Mouse (Mus musculus) stomach, embryonic 15.5 days (tissue): ENCODE results near the gene S100a14. TPM values are rescaled to one million over a fixed set of nuclear protein-coding genes. Genes with fewer than 3 reads are reported as not detected.

Experiments used
- ATAC-seq: fragments of 200-750 bp; cut with Nextera tagmentation; 2 replicates; pipeline ENCODE4 v1.8.0; 2017; ENCODE audit warnings: low read depth, moderate number of reproducible peaks, moderate TSS enrichment; ENCODE audit not compliant: insufficient read depth, low FRiP score
- H3K27ac ChIP-seq: fragments of 300-500 bp; sonication (generic); 2 replicates; pipeline ENCODE4 v1.5.1; 2015; ENCODE audit warnings: mild to moderate bottlenecking, inconsistent platforms
- H3K27me3 ChIP-seq: fragments of 300-500 bp; sonication (generic); replicated peaks from 2 replicates; pipeline ENCODE4 v1.6.1; 2015; ENCODE audit warnings: inconsistent platforms
- H3K36me3 ChIP-seq: fragments of 300-500 bp; sonication (generic); 2 replicates; pipeline ENCODE4 v1.6.1; 2015; ENCODE audit warnings: inconsistent platforms
- H3K4me1 ChIP-seq: fragments of 300-500 bp; sonication (generic); 2 replicates; pipeline ENCODE4 v1.6.1; 2015; ENCODE audit warnings: inconsistent platforms
- H3K4me2 ChIP-seq: fragments of 300-500 bp; sonication (generic); 2 replicates; pipeline ENCODE4 v1.6.1; 2015; ENCODE audit warnings: mild to moderate bottlenecking, inconsistent platforms
- H3K4me3 ChIP-seq: fragments of 300-500 bp; sonication (generic); replicated peaks from 2 replicates; pipeline ENCODE4 v1.5.1; 2015; ENCODE audit warnings: inconsistent platforms
- H3K9ac ChIP-seq: fragments of 300-500 bp; sonication (generic); 2 replicates; pipeline ENCODE4 v1.6.1; 2015; ENCODE audit warnings: inconsistent platforms
- H3K9me3 ChIP-seq: fragments of 300-500 bp; sonication (generic); 2 replicates; pipeline ENCODE4 v1.6.1; 2016; ENCODE audit warnings: inconsistent platforms
- WGBS: fragments of 180-500 bp; shearing (Covaris S2); methylation state at CpG from one replicate; pipeline ENCODE4 v1.1.7; 2015; 5-methylcytosine and 5-hydroxymethylcytosine counted together
- polyA plus RNA-seq: library from polyadenylated mRNA; unstranded; fragments of >200 nt; fragmentation: Nextera tagmentation; extraction: Ambion mirVana; gene quantifications from 2 replicates; pipeline ENCODE4 v1.2.1, GENCODE M21; 2015

Gene S100a14
- polyA plus RNA-seq: 43.9 and 74.6 TPM in 2 replicates

- Histone ChIP-seq H3K9me3 (no peaks in the 10 kb centered on the region), H3K27ac (peak within 1 kb of the TSS; percentile 45), H3K36me3 (no peaks in the 10 kb centered on the region), H3K27me3 (no peaks in the 10 kb centered on the region), H3K9ac (no peak within 1 kb of the TSS), H3K4me1 (0 out of 2 replicates have a peak, but pooled peaks cover 3% of the 10 kb centered on the region), H3K4me3 (peak within 1 kb of the TSS; percentile 16; the same call in 1 of the 2 replicates), H3K4me2 (peak within 1 kb of the TSS; percentile 19; the same call in 1 of the 2 replicates)
- ATAC-seq: peak; percentile 89
- WGBS: 47% methylated on average over 5 of the region's 5 CpGs
Measured at GRCm38 (mm10) chr3:90526580-90526979, at the start of gene S100a14. TSS of gene S100a14 (plus strand) at chr3:90526856.

GRCm38 (mm10) chr3:90486998-90487397 lies 39.7 kb upstream of the S100a14 start:
- Histone ChIP-seq H3K27me3 (no peaks in the 10 kb centered on the region), H3K9ac (no peak overlapping the region), H3K9me3 (no peaks in the 10 kb centered on the region), H3K4me1 (peaks cover 6% of the 10 kb centered on the region), H3K4me3 (no peak overlapping the region), H3K36me3 (peaks cover 52% of the 10 kb centered on the region), H3K27ac (no peak overlapping the region), H3K4me2 (no peak overlapping the region)
- ATAC-seq: no peak
- 80% methylated on average over 5 of the region's 5 CpGs for WGBS

- H3K9me3 ChIP-seq: no peaks in the 10 kb centered on the region
- no peaks in the 10 kb centered on the region for H3K27me3 ChIP-seq
- H3K9ac ChIP-seq: no peak overlapping the region
- no peak overlapping the region for H3K4me2 ChIP-seq
- H3K36me3 ChIP-seq: peaks cover 41% of the 10 kb centered on the region
- H3K4me1 ChIP-seq: peaks cover 6% of the 10 kb centered on the region
- no peak for ATAC-seq
- no peak overlapping the region for H3K27ac ChIP-seq
- WGBS: 76% methylated on average over 6 of the region's 6 CpGs
- H3K4me3 ChIP-seq: no peak overlapping the region
Measured at GRCm38 (mm10) chr3:90488576-90488975, 38.1 kb upstream of the S100a14 start.

- no peaks in the 10 kb centered on the region for H3K27me3 ChIP-seq
- peaks cover 26% of the 10 kb centered on the region for H3K36me3 ChIP-seq
- H3K27ac ChIP-seq: peak within 1 kb of the TSS; percentile 81
- ATAC-seq: peak; percentile 98
- no peaks in the 10 kb centered on the region for H3K9me3 ChIP-seq
- H3K4me1 ChIP-seq: peaks cover 6% of the 10 kb centered on the region
- peak within 1 kb of the TSS; percentile 93 for H3K4me3 ChIP-seq
- WGBS: under 1% methylated on average over 37 of the region's 37 CpGs
- H3K9ac ChIP-seq: peak within 1 kb of the TSS; percentile 68
- peak within 1 kb of the TSS; percentile 54 for H3K4me2 ChIP-seq
Measured at GRCm38 (mm10) chr3:90490696-90491256, 35.9 kb upstream of the S100a14 start, which contains the start of gene Snapin. TSS of gene Snapin (minus strand) at chr3:90491033.

- Histone ChIP-seq H3K4me1 (peaks cover 6% of the 10 kb centered on the region), H3K4me2 (no peak overlapping the region), H3K9ac (no peak overlapping the region), H3K9me3 (no peaks in the 10 kb centered on the region), H3K4me3 (no peak overlapping the region), H3K36me3 (peaks cover 21% of the 10 kb centered on the region), H3K27me3 (no peaks in the 10 kb centered on the region), H3K27ac (no peak overlapping the region)
- WGBS: 36% methylated on average over 2 of the region's 2 CpGs
- ATAC-seq: no peak
Measured at GRCm38 (mm10) chr3:90491350-90491749, 35.3 kb upstream of the S100a14 start.

- no peak overlapping the region for H3K4me2 ChIP-seq
- no peak overlapping the region for H3K4me3 ChIP-seq
- no peaks in the 10 kb centered on the region for H3K9me3 ChIP-seq
- no peak for ATAC-seq
- H3K4me1 ChIP-seq: peaks cover 6% of the 10 kb centered on the region
- H3K27me3 ChIP-seq: no peaks in the 10 kb centered on the region
- H3K9ac ChIP-seq: no peak overlapping the region
- peaks cover 12% of the 10 kb centered on the region for H3K36me3 ChIP-seq
- 53% methylated on average over 4 of the region's 4 CpGs for WGBS
- no peak overlapping the region for H3K27ac ChIP-seq
Measured at GRCm38 (mm10) chr3:90493831-90494540, 32.7 kb upstream of the S100a14 start.

- 88% methylated on average over 7 of the region's 7 CpGs for WGBS
- no peak overlapping the region for H3K4me2 ChIP-seq
- no peaks in the 10 kb centered on the region for H3K27me3 ChIP-seq
- H3K36me3 ChIP-seq: peaks cover 21% of the 10 kb centered on the region
- H3K9me3 ChIP-seq: no peaks in the 10 kb centered on the region
- H3K4me1 ChIP-seq: no peaks in the 10 kb centered on the region
- ATAC-seq: no peak
- H3K4me3 ChIP-seq: no peak overlapping the region
- H3K27ac ChIP-seq: no peak overlapping the region
- H3K9ac ChIP-seq: no peak overlapping the region
Measured at GRCm38 (mm10) chr3:90495850-90496525, 30.7 kb upstream of the S100a14 start.

- Histone ChIP-seq H3K9ac (no peak overlapping the region), H3K4me3 (no peak overlapping the region), H3K27me3 (no peaks in the 10 kb centered on the region), H3K9me3 (no peaks in the 10 kb centered on the region), H3K36me3 (peaks cover 36% of the 10 kb centered on the region), H3K4me1 (no peaks in the 10 kb centered on the region), H3K4me2 (no peak overlapping the region), H3K27ac (no peak overlapping the region)
- no peak for ATAC-seq
Measured at GRCm38 (mm10) chr3:90497597-90497996, 29.1 kb upstream of the S100a14 start.

DNA sequence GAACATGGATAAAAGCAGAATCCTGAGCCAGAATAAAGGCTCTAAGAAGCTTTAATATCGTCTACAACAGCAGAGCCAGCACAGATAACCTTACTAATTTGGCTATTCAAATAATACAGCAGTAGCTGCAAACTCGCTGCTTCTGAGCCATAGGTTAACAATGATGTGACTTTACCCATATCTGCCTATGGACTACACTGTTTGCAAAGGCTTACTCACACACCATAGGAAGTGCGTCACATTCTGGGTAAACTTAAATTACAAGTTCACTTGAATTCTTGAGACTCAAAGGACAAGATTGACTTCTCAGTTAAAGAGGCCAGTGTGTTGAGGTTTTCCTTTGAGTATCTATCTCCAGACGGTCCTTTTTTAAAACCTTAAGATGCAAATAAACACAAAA lies 23.2 kb upstream of the S100a14 start:
- H3K4me3 ChIP-seq: no peak overlapping the region
- no peaks in the 10 kb centered on the region for H3K9me3 ChIP-seq
- WGBS: 66% methylated on average over 4 of the region's 4 CpGs
- peaks cover 43% of the 10 kb centered on the region for H3K36me3 ChIP-seq
- H3K9ac ChIP-seq: no peak overlapping the region
- H3K4me1 ChIP-seq: peaks cover 3% of the 10 kb centered on the region; the same call in 1 of the 2 replicates
- ATAC-seq: no peak
- no peak overlapping the region for H3K27ac ChIP-seq
- no peaks in the 10 kb centered on the region for H3K27me3 ChIP-seq
- no peak overlapping the region for H3K4me2 ChIP-seq

- no peak overlapping the region for H3K4me2 ChIP-seq
- no peak overlapping the region for H3K27ac ChIP-seq
- peaks cover 3% of the 10 kb centered on the region; the same call in 1 of the 2 replicates for H3K4me1 ChIP-seq
- peaks cover 36% of the 10 kb centered on the region for H3K36me3 ChIP-seq
- H3K27me3 ChIP-seq: no peaks in the 10 kb centered on the region
- H3K4me3 ChIP-seq: no peak overlapping the region
- WGBS: 90% methylated on average over 5 of the region's 5 CpGs
- no peak overlapping the region for H3K9ac ChIP-seq
- ATAC-seq: no peak
- no peaks in the 10 kb centered on the region for H3K9me3 ChIP-seq
Measured at GRCm38 (mm10) chr3:90505216-90505615, 21.4 kb upstream of the S100a14 start.

- Histone ChIP-seq H3K9me3 (no peaks in the 10 kb centered on the region), H3K4me2 (no peak overlapping the region), H3K4me1 (peaks cover 3% of the 10 kb centered on the region; the same call in 1 of the 2 replicates), H3K36me3 (peaks cover 30% of the 10 kb centered on the region), H3K27ac (no peak overlapping the region), H3K4me3 (no peak overlapping the region), H3K9ac (no peak overlapping the region), H3K27me3 (no peaks in the 10 kb centered on the region)
- WGBS: 58% methylated on average over 3 of the region's 3 CpGs
- ATAC-seq: no peak
Measured at GRCm38 (mm10) chr3:90506362-90506761, 20.3 kb upstream of the S100a14 start.
